Mouse (Mus musculus): ENCODE measurements around the gene Lpp.

DNA sequence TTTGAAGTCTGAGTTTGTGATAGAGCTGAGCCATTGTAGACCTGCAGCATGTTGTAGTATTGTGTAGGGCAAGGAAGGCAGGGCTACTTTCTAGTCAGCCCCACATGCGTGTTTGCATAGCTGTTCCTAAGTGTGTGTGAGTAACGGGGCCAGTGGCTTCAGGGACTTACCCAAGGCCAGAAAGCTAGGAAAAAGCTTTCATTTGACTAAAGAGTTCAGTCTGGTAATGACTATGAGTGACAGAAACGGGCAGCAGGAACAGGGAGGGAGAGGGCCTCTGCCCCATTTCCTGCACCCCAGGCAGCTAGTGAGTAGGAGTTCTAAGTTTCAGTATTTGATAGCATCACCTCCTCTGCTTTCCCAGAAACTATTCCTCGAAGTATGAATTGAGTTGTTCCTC, 113.4 kb downstream of the Lpp start:
- no peak for TF ChIP-seq POLR2A (IDR thresholded peaks at IDR 0.05; ENCODE audit: insufficient read depth, low read depth, low read length)
- TF ChIP-seq CTCF (IDR thresholded peaks at IDR 0.05): no peak
- TF ChIP-seq EP300 (IDR thresholded peaks at IDR 0.05; ENCODE audit: insufficient read depth, low read depth, low read length): no peak
